Mouse (Mus musculus) kidney, adult 2 months (tissue): ENCODE data around the gene Mrpl51.

Experiments
- CTCF ChIP-seq: fragments of 200-500 bp; conservative IDR thresholded peaks from 2 replicates; pipeline ENCODE4 v1.5.1; 2011; ENCODE audit warnings: low read depth, mild to moderate bottlenecking, control low read depth, low read length, moderate library complexity, mixed read lengths; ENCODE audit not compliant: insufficient read depth, insufficient read length
- POLR2A ChIP-seq: fragments of 200-500 bp; IDR thresholded peaks from one replicate; pipeline ENCODE4 v1.6.1; 2011; ENCODE audit warnings: low read depth, low read length, control low read depth

- TF ChIP-seq CTCF, result no peak
- TF ChIP-seq POLR2A, result no peak
Measured at GRCm38 (mm10) chr6:125216898-125217297, 25.3 kb downstream of the Mrpl51 start.
